Mouse (Mus musculus) lung, postnatal 0 days (tissue): ENCODE results near the gene Btnl10. TPM values are rescaled to one million over a fixed set of nuclear protein-coding genes. Genes with fewer than 3 reads are reported as not detected.

ENCODE experiments used
- ATAC-seq: fragments of 200-750 bp; cut with Nextera tagmentation; 2 replicates; pipeline ENCODE4 v1.8.0; 2017; ENCODE audit warnings: moderate library complexity
- DNase-seq: peaks from one replicate; pipeline ENCODE4 v3.0.0-alpha.2; 2016; ENCODE audit warnings: low spot score
- H3K27ac ChIP-seq: fragments of 300-500 bp; sonication (generic); 2 replicates; pipeline ENCODE4 v1.5.1; 2014; ENCODE audit warnings: antibody characterized with exemption, mild to moderate bottlenecking, low read length, mixed read lengths
- H3K27me3 ChIP-seq: fragments of 300-500 bp; sonication (generic); replicated peaks from 2 replicates; pipeline ENCODE4 v1.6.1; 2014; ENCODE audit warnings: low read length, mixed read lengths; ENCODE audit not compliant: insufficient read depth
- H3K36me3 ChIP-seq: fragments of 300-500 bp; sonication (generic); 2 replicates; pipeline ENCODE4 v1.6.1; 2014; ENCODE audit warnings: low read length, mixed read lengths; ENCODE audit not compliant: insufficient read depth
- H3K4me1 ChIP-seq: fragments of 300-500 bp; sonication (generic); 2 replicates; pipeline ENCODE4 v1.6.1; 2014; ENCODE audit warnings: antibody characterized with exemption, low read depth, low read length, mixed read lengths; ENCODE audit not compliant: insufficient read depth
- H3K4me2 ChIP-seq: fragments of 300-500 bp; sonication (generic); replicated peaks from 2 replicates; pipeline ENCODE4 v1.6.1; 2014; ENCODE audit warnings: low read depth, mild to moderate bottlenecking, low read length, moderate library complexity, mixed read lengths
- H3K4me3 ChIP-seq: fragments of 300-500 bp; sonication (generic); 2 replicates; pipeline ENCODE4 v1.5.1; 2014; ENCODE audit warnings: low read depth, low read length
- H3K9ac ChIP-seq: fragments of 300-500 bp; sonication (generic); replicated peaks from 2 replicates; pipeline ENCODE4 v1.6.1; 2014; ENCODE audit warnings: low read depth, mild to moderate bottlenecking
- H3K9me3 ChIP-seq: fragments of 300-500 bp; sonication (generic); 2 replicates; pipeline ENCODE4 v1.6.1; 2016; ENCODE audit warnings: low read length, mixed read lengths
- CTCF ChIP-seq: IDR thresholded peaks from 2 replicates; pipeline ENCODE4 v1.5.1; 2016; ENCODE audit warnings: antibody characterized with exemption, mild to moderate bottlenecking
- EP300 ChIP-seq: IDR thresholded peaks from 2 replicates; pipeline ENCODE4 v1.6.1; 2016; ENCODE audit warnings: antibody characterized with exemption, mild to moderate bottlenecking, control low read depth
- WGBS: fragments of 180-500 bp; shearing (Covaris S2); extraction: QIAGEN DNeasy Blood & Tissue Kit; methylation state at CpG from one replicate; pipeline ENCODE4 v1.1.7; 2014; 5-methylcytosine and 5-hydroxymethylcytosine counted together
- polyA plus RNA-seq: library from polyadenylated mRNA; unstranded; fragments of >200 nt; fragmentation: Nextera tagmentation; extraction: Ambion mirVana; gene quantifications from 2 replicates; pipeline ENCODE4 v1.2.1, GENCODE M21; 2015

Btnl10 gene
- polyA plus RNA-seq, 1 experiment from 2014 or later: 0.12 TPM

DNA sequence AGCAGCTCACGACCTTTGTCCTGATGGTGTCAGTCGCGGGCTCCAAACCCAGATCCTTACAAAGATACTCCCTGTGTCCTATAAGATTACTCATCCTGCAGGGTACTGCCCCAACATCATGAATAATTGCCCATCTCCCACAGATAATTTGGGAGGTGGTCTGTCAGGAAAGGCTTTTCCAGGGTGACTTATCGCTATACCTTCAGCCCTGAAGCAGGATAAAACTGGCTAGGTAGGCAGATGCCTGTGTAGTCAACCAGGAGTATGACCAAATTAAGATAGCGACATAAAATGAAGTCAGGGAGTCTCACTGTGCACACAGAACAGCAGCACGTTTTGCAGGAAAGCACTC lies 21.4 kb downstream of the Btnl10 start:
- no peak overlapping the region for H3K4me3 ChIP-seq
- no peaks in the 10 kb centered on the region for H3K27me3 ChIP-seq
- no peak for TF ChIP-seq EP300
- peak; percentile 21; the same call in 1 of the 2 replicates for TF ChIP-seq CTCF
- H3K36me3 ChIP-seq: 0 out of 2 replicates have a peak, but pooled peaks cover 5% of the 10 kb centered on the region
- DNase-seq (no peak), ATAC-seq (no peak)
- WGBS: 17% methylated on average over 6 of the region's 6 CpGs
- peak overlapping the region; percentile 97 for H3K4me2 ChIP-seq
- H3K9ac ChIP-seq: no peak overlapping the region
- peaks cover 12% of the 10 kb centered on the region; the same call in 1 of the 2 replicates for H3K4me1 ChIP-seq
- no peaks in the 10 kb centered on the region for H3K9me3 ChIP-seq
- peak overlapping the region; percentile 97; the same call in 1 of the 2 replicates for H3K27ac ChIP-seq

DNA sequence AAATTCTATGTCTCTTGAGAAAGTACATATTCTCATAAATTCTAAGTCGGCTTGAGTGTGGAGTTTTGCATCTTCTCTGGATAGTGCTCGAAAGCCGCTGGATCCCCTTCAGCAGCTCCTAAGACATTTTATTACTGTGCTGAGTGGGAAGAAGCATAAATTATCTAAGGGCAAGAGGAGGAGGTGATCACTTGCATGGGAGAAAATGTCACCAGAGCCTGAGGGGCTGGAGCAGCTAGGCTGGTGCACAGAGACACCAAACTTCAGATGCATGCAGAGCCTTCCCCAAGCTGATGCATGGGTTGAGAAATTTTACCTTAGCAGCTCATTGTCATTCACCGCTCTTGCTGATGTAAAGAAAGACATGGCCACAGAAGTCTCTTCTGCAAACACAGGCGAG lies 26.4 kb downstream of the Btnl10 start:
- no peak overlapping the region for H3K9ac ChIP-seq
- 0 out of 2 replicates have a peak, but pooled peaks cover 2% of the 10 kb centered on the region for H3K27me3 ChIP-seq

DNA sequence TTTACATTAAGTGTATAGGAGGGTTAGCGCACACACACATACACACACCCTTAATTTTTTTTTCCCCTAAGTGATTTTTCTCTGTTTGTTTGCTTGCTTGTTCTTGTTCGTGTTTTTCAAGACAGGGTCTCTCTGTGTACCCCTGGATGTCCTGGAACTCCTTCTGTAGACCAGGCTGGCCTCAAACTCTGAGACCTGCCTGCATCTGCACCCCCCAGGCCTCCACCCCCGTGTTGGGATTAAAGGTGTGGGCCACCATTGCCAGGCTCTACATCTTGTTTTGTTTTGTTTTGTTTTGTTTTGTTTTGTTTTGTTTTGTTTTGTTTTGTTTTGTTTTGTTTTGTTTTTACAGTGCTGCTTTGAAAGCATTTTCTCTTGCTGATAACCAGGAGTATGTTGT lies 29.6 kb downstream of the Btnl10 start:
- no peak for ATAC-seq
- Histone ChIP-seq H3K27ac (no peak overlapping the region), H3K4me2 (no peak overlapping the region), H3K4me1 (no peaks in the 10 kb centered on the region), H3K36me3 (no peaks in the 10 kb centered on the region), H3K27me3 (peaks cover 5% of the 10 kb centered on the region; the same call in 1 of the 2 replicates), H3K4me3 (no peak overlapping the region), H3K9me3 (no peaks in the 10 kb centered on the region), H3K9ac (no peak overlapping the region)
- no peak for DNase-seq
- no peak for TF ChIP-seq CTCF
- TF ChIP-seq EP300: no peak
- WGBS: 75% methylated on average over 3 of the region's 3 CpGs

More for the DNA sequence above, 26.4 kb downstream of the Btnl10 start:
- Histone ChIP-seq H3K4me1 (no peaks in the 10 kb centered on the region), H3K4me3 (no peak overlapping the region), H3K9me3 (no peaks in the 10 kb centered on the region), H3K27ac (no peak overlapping the region), H3K36me3 (no peaks in the 10 kb centered on the region), H3K4me2 (no peak overlapping the region)
- DNase-seq (no peak), ATAC-seq (no peak)
- no peak for TF ChIP-seq CTCF
- WGBS: 69% methylated on average over 5 of the region's 5 CpGs

DNA sequence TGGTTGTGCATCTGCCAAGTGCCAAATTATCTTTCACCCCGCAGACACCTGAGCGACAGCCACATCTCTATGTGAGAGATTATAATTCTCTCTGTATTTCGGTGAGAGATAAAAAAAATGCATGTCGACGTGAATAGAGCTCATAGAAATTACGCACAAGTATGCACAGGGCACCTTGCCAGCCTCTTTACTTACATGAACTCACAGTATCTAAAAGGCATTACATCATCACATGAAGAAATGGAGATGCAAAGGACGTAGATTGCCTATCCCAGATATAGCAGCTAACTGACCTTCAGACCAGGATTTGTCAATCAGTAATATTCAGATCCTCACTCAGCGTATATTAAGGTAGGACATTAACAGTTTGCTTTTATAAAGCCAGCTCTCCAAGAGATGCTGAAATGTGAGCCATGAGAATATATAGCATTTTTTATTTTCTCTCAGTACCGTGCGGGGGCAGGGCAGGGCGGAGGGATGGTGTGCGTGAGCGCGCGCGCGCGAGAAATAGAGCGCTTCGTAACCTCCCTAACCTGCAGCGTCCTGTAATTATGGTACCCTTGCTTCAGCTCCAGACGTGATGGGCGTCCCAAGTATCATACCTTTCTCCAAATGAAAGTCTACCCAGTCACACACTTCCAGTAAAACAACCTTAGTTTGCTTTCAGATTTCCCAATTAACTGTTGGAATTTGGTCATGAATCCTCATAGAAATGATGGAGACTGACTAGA lies 30.3 kb downstream of the Btnl10 start:
- 14% methylated on average over 23 of the region's 23 CpGs for WGBS
- Histone ChIP-seq H3K27ac (no peak overlapping the region), H3K4me2 (peak overlapping the region; percentile 43), H3K4me1 (no peaks in the 10 kb centered on the region), H3K36me3 (no peaks in the 10 kb centered on the region), H3K27me3 (peaks cover 5% of the 10 kb centered on the region; the same call in 1 of the 2 replicates), H3K9ac (no peak overlapping the region), H3K9me3 (no peaks in the 10 kb centered on the region), H3K4me3 (peak overlapping the region; percentile 22)
- peak; percentile 24 for DNase-seq
- TF ChIP-seq EP300: no peak
- TF ChIP-seq CTCF: no peak
- ATAC-seq: 0 out of 2 replicates have a peak, but pooled peaks have one; percentile 17

DNA sequence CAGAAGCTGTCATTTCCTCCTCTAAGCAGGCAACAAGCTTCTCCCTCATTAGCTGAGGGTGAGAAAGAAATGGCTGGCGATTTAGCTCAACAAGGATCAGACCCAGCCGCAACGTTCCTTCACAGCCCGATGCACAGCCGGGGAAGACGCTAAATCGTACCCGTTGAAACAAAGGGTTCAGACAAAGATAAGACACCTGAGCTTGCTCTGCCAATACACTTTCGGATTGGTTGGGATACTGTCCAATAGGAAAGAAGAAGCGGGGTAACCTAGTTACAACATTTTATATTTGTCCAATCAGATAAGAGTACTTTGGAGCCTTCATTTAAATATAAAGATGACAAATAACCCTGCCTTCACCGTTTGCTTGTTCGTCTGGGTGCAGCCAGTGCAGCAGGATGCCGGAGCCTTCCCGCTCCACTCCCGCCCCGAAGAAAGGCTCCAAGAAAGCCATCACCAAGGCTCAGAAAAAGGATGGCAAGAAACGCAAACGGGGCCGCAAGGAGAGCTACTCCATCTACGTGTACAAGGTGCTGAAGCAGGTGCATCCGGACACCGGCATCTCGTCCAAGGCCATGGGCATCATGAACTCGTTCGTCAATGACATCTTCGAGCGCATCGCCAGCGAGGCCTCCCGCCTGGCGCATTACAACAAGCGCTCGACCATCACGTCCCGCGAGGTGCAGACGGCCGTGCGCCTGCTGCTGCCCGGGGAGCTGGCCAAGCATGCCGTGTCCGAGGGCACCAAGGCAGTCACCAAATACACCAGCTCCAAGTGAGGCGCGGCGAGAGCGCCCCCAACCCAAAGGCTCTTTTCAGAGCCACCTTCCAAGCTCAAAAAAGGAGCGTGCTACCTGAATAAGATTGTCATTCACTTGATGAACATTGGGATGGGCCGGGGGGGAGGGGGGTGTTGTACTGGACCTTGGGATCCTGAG lies 31.1 kb downstream of the Btnl10 start, which contains the start of gene Hist3h2ba:
Gene Hist3h2ba (plus strand): TSS at position 379 of the 938 bp plus-strand sequence.
- ATAC-seq (peak; percentile 82), DNase-seq (peak; percentile 90)
- no peak for TF ChIP-seq CTCF
- TF ChIP-seq EP300: no peak
- Histone ChIP-seq H3K9me3 (no peaks in the 10 kb centered on the region), H3K4me1 (no peaks in the 10 kb centered on the region), H3K27ac (no peak within 1 kb of the TSS), H3K36me3 (no peaks in the 10 kb centered on the region), H3K27me3 (peaks cover 5% of the 10 kb centered on the region; the same call in 1 of the 2 replicates), H3K4me2 (peak within 1 kb of the TSS; percentile 43), H3K9ac (no peak within 1 kb of the TSS), H3K4me3 (peak within 1 kb of the TSS; percentile 22)
- 2% methylated on average over 48 of the region's 48 CpGs for WGBS
